Mouse (Mus musculus) megakaryocyte, adult 5-6 weeks (primary cell): ENCODE measurements around the gene Prkag3. TPM values are rescaled to one million over a fixed set of nuclear protein-coding genes. Genes with fewer than 3 reads are reported as not detected.
A peak's percentile ranks its signal among the peaks of the same experiment; 100 is the strongest.

Experiments
- ATAC-seq: 2 replicates; pipeline ENCODE4 v1.8.0; 2016; ENCODE audit warnings: mild to moderate bottlenecking, inconsistent platforms; ENCODE audit not compliant: poor library complexity, severe bottlenecking
- total RNA-seq, 2 experiments: library from RNA; stranded (forward) in 1 of 2; stranded (reverse) in 1 of 2; fragments of 153-499, 151-499 nt in 1 of 2; fragments of 221-1000, 200-1000 nt in 1 of 2; gene quantifications; 2 replicates each; pipeline versions ENCODE4 v1.2.3 to v1.2.4; 2015 to 2017

Prkag3 gene
- total RNA-seq, 2 experiments from 2014 or later: not detected

GRCm38 (mm10) chr1:74763081-74763480, 14.1 kb upstream of the Prkag3 start:
- ATAC-seq: peak; percentile 62; the same call in 1 of the 2 replicates

- no peak for ATAC-seq
Measured at GRCm38 (mm10) chr1:74759773-74760172, 10.8 kb upstream of the Prkag3 start.

GRCm38 (mm10) chr1:74754175-74754785, 5.3 kb upstream of the Prkag3 start:
- no peak for ATAC-seq

- ATAC-seq: no peak
Measured at GRCm38 (mm10) chr1:74753266-74753974, 4.4 kb upstream of the Prkag3 start.

GRCm38 (mm10) chr1:74752833-74753232, 3.8 kb upstream of the Prkag3 start:
- ATAC-seq: no peak

- ATAC-seq: no peak
Measured at GRCm38 (mm10) chr1:74752150-74752549, 3.1 kb upstream of the Prkag3 start.

GRCm38 (mm10) chr1:74750683-74751082, 1.7 kb upstream of the Prkag3 start:
- no peak for ATAC-seq

- ATAC-seq: no peak
Measured at GRCm38 (mm10) chr1:74749301-74749700, 280 bp upstream of the Prkag3 start.

GRCm38 (mm10) chr1:74747335-74747734, 1.7 kb downstream of the Prkag3 start:
- ATAC-seq: no peak

- no peak for ATAC-seq
Measured at GRCm38 (mm10) chr1:74740846-74741245, 8.2 kb downstream of the Prkag3 start.

GRCm38 (mm10) chr1:74737500-74737899, 11.5 kb downstream of the Prkag3 start:
- ATAC-seq: no peak

- no peak for ATAC-seq
Measured at GRCm38 (mm10) chr1:74736977-74737376, 12.0 kb downstream of the Prkag3 start.

GRCm38 (mm10) chr1:74728446-74728845, 20.6 kb downstream of the Prkag3 start:
- ATAC-seq: no peak

GRCm38 (mm10) chr1:74726674-74727073, 22.3 kb downstream of the Prkag3 start:
- ATAC-seq: no peak

- ATAC-seq: no peak
Measured at GRCm38 (mm10) chr1:74726114-74726513, 22.9 kb downstream of the Prkag3 start.

- no peak for ATAC-seq
Measured at GRCm38 (mm10) chr1:74723748-74724147, 25.3 kb downstream of the Prkag3 start.

- no peak for ATAC-seq
Measured at GRCm38 (mm10) chr1:74721657-74722056, 27.4 kb downstream of the Prkag3 start.

GRCm38 (mm10) chr1:74719281-74719680, 29.7 kb downstream of the Prkag3 start:
- ATAC-seq: no peak

- no peak for ATAC-seq
Measured at GRCm38 (mm10) chr1:74718113-74718512, 30.9 kb downstream of the Prkag3 start.

GRCm38 (mm10) chr1:74715886-74716285, 33.1 kb downstream of the Prkag3 start:
- no peak for ATAC-seq

- ATAC-seq: peak; percentile 72
Measured at GRCm38 (mm10) chr1:74715468-74715867, 33.6 kb downstream of the Prkag3 start.

GRCm38 (mm10) chr1:74714967-74715366, 34.1 kb downstream of the Prkag3 start:
- no peak for ATAC-seq
